Mouse (Mus musculus) heart, embryonic 16.5 days (tissue): ENCODE results near the gene Txnl4b. TPM values are rescaled to one million over a fixed set of nuclear protein-coding genes. Genes with fewer than 3 reads are reported as not detected.

Experiments
- ATAC-seq: fragments of 200-750 bp; cut with Nextera tagmentation; replicated peaks from 2 replicates; pipeline ENCODE4 v1.8.0; 2017; ENCODE audit warnings: moderate number of reproducible peaks; ENCODE audit not compliant: insufficient read depth, low FRiP score; ENCODE audit errors: extremely low read depth
- H3K27ac ChIP-seq: fragments of 300-500 bp; sonication (generic); 2 replicates; pipeline ENCODE4 v1.5.1; 2014; ENCODE audit warnings: mild to moderate bottlenecking, low read length, control low read depth, moderate library complexity
- H3K27me3 ChIP-seq: fragments of 300-500 bp; sonication (generic); 2 replicates; pipeline ENCODE4 v1.6.1; 2014; ENCODE audit warnings: low read length, mixed read lengths; ENCODE audit not compliant: control insufficient read depth, insufficient read depth
- H3K36me3 ChIP-seq: fragments of 300-500 bp; sonication (generic); 2 replicates; pipeline ENCODE4 v1.6.1; 2014; ENCODE audit not compliant: control insufficient read depth, insufficient read depth
- H3K4me1 ChIP-seq: fragments of 300-500 bp; sonication (generic); 2 replicates; pipeline ENCODE4 v1.6.1; 2014; ENCODE audit warnings: low read length, mixed read lengths; ENCODE audit not compliant: control insufficient read depth, insufficient read depth
- H3K4me2 ChIP-seq: fragments of 300-500 bp; sonication (generic); 2 replicates; pipeline ENCODE4 v1.6.1; 2014; ENCODE audit warnings: low read depth, mild to moderate bottlenecking, control low read depth, low read length
- H3K4me3 ChIP-seq: fragments of 300-500 bp; sonication (generic); 2 replicates; pipeline ENCODE4 v1.5.1; 2014; ENCODE audit warnings: mild to moderate bottlenecking, control low read depth, low read length
- H3K9ac ChIP-seq: fragments of 300-500 bp; sonication (generic); 2 replicates; pipeline ENCODE4 v1.6.1; 2014; ENCODE audit warnings: low read length, control low read depth
- H3K9me3 ChIP-seq: fragments of 300-500 bp; sonication (generic); replicated peaks from 2 replicates; pipeline ENCODE4 v1.6.1; 2016; ENCODE audit warnings: low read length; ENCODE audit not compliant: control insufficient read depth
- WGBS: fragments of 180-500 bp; shearing (Covaris S2); extraction: QIAGEN DNeasy Blood & Tissue Kit; methylation state at CpG from one replicate; pipeline ENCODE4 v1.1.7; 2014; 5-methylcytosine and 5-hydroxymethylcytosine counted together
- polyA plus RNA-seq: library from polyadenylated mRNA; unstranded; fragments of >200 nt; fragmentation: Nextera tagmentation; extraction: Ambion mirVana; gene quantifications from 2 replicates; pipeline ENCODE4 v1.2.1, GENCODE M21; 2015

Gene Txnl4b
- polyA plus RNA-seq = 17.4 and 19.0 TPM in 2 replicates

DNA sequence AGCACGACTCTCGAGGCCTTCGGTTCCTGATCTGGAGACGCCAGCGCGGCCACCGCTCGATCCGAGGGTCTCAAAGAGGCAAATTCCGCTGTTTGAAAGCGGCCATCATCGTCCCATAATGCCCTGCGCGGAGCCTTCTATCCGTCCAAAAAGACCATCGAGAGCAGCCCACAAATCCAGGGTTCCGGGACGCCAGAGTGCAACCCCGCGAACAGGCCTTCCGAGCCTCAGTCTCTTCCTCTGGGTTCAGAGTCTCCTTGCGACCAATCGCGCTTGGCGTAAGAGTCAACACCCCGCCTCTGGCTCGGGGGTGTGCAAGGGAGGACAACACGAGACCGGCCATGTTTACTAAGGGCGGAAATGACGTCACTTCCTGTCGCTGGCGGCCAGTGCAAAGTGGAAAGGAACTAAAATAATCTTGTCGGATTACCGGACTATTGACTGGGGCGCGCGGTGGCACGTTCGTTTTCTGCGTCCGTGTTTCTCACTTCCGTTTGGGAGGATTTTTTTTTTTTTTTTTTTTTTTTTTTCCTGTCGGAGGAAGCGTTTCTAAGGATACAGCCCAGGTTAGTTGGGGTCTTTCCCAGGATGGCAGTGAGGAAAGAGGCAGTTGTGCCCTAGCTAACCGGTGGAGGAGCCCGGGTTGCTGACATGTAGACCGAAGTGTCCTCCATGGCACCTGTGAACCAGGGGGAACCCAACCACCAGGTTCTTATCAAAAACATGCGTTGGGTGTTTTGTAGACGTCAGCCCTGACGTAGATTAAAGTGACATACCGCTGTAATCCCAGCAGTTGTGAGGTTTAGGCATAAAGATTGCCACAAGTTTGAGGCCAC, at the start of gene Txnl4b, which contains the start of gene Dhx38:
Gene Txnl4b (plus strand): TSS at position 395 of the 836 bp plus-strand sequence.
Gene Dhx38 (minus strand): TSS at position 364 of the 836 bp plus-strand sequence.
- peak within 1 kb of the TSS; percentile 96 for H3K4me3 ChIP-seq
- peaks cover 23% of the 10 kb centered on the region for H3K36me3 ChIP-seq
- H3K4me2 ChIP-seq = peak within 1 kb of the TSS; percentile 85
- peak within 1 kb of the TSS; percentile 97 for H3K9ac ChIP-seq
- no peaks in the 10 kb centered on the region for H3K27me3 ChIP-seq
- no peaks in the 10 kb centered on the region for H3K9me3 ChIP-seq
- peaks cover 14% of the 10 kb centered on the region for H3K4me1 ChIP-seq
- peak within 1 kb of the TSS; percentile 96 for H3K27ac ChIP-seq
- peak; percentile 99 for ATAC-seq
- WGBS = under 1% methylated on average over 52 of the region's 52 CpGs

DNA sequence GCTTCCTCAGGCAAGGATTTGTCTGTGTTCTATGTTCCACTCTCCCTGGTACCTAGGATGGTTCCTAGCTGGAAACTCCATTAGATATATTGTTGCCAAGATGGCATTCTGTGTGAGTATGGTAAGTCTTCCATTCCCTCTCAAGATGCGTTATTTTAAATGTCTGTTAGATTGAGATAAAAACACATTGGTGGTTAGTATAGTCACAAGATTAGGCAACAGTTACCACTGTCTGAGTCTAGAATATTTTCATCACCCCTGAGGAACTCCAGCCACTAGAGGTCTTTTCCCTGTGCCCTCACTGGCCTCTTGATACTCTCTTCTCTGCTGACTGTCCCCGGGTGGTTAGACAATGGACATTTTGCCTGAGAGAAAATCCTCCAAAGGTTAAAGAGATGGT, 41.7 kb upstream of the Txnl4b start:
- H3K27me3 ChIP-seq = no peaks in the 10 kb centered on the region
- 74% methylated on average over 2 of the region's 2 CpGs for WGBS
- no peaks in the 10 kb centered on the region for H3K9me3 ChIP-seq
- H3K9ac ChIP-seq = no peak overlapping the region
- ATAC-seq = no peak
- H3K4me1 ChIP-seq = no peaks in the 10 kb centered on the region
- H3K27ac ChIP-seq = no peak overlapping the region
- H3K4me3 ChIP-seq = no peak overlapping the region
- no peaks in the 10 kb centered on the region for H3K36me3 ChIP-seq
- no peak overlapping the region for H3K4me2 ChIP-seq

DNA sequence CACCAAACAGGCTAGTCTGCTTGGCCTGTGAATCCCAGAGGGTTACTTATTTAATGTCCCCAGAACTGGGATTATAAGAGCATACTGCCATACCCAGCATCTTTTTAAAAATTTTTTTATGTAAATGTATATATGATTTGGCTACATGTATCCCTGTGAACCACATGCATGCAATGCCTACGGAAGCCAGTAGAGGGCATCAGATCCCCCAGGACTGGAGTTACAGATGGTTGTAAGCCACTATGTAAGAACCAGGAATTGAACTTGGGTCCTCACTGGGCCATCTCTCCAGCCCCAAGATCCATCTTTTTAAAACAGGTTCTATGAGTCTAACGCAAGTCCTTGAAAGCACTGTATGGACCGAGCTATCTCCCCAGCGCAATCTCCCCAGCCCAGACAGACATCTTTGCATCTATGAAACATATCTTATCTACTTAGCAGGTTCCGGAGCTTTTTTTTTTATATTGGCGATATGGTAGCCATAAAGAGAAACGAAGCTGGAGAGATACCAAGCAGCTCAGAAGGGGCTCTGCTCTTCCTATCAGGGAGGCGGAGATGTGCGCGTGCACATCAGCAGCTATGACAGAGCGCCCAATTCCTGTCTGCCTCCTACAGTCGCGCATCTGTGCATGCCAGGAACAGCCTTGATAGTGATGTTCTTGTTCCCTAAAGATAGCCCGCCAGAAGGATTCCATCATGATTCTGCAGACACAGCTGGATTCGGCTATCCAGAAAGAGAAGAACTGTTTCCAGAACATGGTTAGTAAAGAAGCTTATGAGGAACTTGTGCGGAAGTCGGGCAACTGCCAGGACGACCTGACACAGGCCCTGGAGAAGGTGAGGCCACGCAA, 30.3 kb upstream of the Txnl4b start:
- Histone ChIP-seq H3K4me2 (no peak overlapping the region), H3K4me1 (peaks cover 3% of the 10 kb centered on the region), H3K36me3 (no peaks in the 10 kb centered on the region), H3K27me3 (no peaks in the 10 kb centered on the region), H3K4me3 (no peak overlapping the region), H3K9ac (no peak overlapping the region), H3K9me3 (no peaks in the 10 kb centered on the region), H3K27ac (no peak overlapping the region)
- no peak for ATAC-seq
- WGBS = 83% methylated on average over 19 of the region's 19 CpGs

DNA sequence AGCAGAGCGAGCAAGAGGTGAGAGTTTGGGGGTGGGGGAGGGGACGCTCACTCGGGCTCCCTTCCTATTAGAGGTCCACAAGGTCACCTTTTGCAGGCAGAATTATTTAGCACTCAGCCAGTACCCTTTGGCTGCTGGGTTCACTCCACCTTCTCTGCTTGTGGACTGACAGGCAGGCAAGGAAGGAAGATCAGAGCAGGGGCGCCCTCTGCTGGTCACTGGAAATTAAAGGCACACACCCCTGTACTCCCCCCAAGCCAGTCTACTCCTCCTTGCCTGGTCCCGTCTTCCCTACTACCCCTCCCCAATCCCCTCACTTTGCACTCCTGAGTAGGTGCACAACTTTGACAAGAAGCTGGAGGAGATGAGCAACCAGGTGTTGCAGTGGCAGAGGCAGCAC, 29.0 kb upstream of the Txnl4b start:
- Histone ChIP-seq H3K27ac (no peak overlapping the region), H3K4me3 (peak overlapping the region; percentile 26), H3K4me1 (peaks cover 3% of the 10 kb centered on the region), H3K4me2 (peak overlapping the region; percentile 55), H3K27me3 (no peaks in the 10 kb centered on the region), H3K9ac (peak overlapping the region; percentile 10; the same call in 1 of the 2 replicates), H3K36me3 (no peaks in the 10 kb centered on the region), H3K9me3 (no peaks in the 10 kb centered on the region)
- WGBS = 4% methylated on average over 5 of the region's 5 CpGs
- peak; percentile 74 for ATAC-seq

DNA sequence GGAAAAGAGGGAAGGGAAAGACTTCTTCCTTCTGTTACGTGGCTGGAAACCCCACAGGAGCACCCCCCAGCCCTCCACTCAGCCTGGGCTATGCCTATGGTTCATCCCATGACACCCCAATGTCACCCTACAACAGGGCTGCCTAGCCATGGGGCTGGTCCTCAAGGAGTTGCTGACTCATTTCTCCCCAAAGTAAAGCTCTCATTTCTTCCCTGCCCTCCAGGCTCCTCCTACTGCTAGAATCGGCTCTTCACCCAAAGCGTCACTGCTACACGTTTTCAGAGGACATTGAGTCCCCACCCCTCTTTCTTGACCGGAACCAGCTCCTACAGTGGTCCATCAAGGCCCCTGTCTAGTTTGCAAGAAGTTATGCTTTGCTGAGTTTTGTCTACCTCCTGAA, 23.5 kb upstream of the Txnl4b start:
- Histone ChIP-seq H3K9ac (no peak overlapping the region), H3K27me3 (no peaks in the 10 kb centered on the region), H3K27ac (no peak overlapping the region), H3K9me3 (no peaks in the 10 kb centered on the region), H3K36me3 (peaks cover 5% of the 10 kb centered on the region; the same call in 1 of the 2 replicates), H3K4me1 (no peaks in the 10 kb centered on the region), H3K4me3 (no peak overlapping the region), H3K4me2 (no peak overlapping the region)
- ATAC-seq = no peak
- 64% methylated on average over 5 of the region's 5 CpGs for WGBS

DNA sequence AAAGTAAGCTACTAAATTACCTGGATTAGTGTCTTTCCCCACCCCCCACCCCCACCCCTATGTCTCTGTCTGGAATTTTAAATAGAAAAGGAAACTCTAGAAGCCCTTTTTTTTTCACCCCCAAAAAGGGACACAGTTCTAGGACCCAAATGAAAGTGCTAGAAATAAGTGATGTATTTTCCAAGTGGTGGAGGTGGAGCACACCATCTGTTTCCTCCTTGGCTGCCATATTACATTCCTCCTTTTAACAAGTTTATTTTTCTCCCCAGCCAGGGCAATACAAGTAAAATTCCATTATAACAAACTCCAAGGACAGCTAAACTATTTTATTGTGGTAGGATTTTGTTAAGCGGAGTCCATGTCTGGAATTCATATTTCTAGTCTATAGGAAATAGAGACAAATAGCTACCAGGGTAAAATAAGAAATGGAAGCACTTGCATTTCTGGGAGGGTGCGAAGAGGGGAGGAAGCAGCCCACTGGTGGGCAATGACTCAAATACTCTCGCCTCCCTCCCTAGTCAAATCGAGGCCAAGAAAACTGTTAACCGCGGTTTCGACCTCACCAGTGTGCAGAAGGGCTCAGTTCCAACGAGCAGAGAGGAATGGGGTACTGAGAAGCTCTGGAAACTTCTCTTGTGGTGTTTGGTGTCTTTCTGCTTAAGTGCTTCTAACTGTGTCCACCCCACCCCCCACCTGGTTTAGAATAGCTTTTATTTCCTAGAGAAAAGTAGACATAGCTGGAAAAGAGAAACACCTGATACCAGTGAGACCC, 22.8 kb upstream of the Txnl4b start:
- Histone ChIP-seq H3K27ac (no peak overlapping the region), H3K9me3 (no peaks in the 10 kb centered on the region), H3K4me1 (no peaks in the 10 kb centered on the region), H3K4me3 (no peak overlapping the region), H3K4me2 (no peak overlapping the region), H3K36me3 (peaks cover 13% of the 10 kb centered on the region), H3K27me3 (no peaks in the 10 kb centered on the region), H3K9ac (no peak overlapping the region)
- no peak for ATAC-seq
- WGBS = 75% methylated on average over 8 of the region's 8 CpGs

DNA sequence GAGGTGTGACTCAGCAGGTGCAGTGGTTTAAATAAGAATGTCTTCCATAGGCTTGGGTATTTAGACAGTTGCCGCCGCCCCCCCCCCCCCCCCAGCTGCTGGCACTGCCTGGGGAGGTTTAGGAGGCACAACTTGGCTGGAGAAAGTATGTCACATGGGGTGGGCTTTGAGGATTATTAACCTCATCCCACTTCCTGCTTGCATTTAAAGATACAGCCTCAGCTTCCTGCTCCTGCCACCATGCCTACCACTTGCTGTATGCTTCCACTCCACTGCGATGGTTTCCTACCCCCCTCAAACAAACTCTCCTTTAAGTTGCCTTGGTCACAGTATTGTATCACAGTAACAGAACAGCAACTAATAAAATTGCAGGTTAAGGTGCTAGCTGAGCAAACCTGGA, 21.6 kb upstream of the Txnl4b start:
- WGBS = 50% methylated on average over 3 of the region's 3 CpGs
- Histone ChIP-seq H3K4me1 (no peaks in the 10 kb centered on the region), H3K27me3 (no peaks in the 10 kb centered on the region), H3K9me3 (no peaks in the 10 kb centered on the region), H3K27ac (no peak overlapping the region), H3K4me3 (no peak overlapping the region), H3K9ac (no peak overlapping the region), H3K4me2 (no peak overlapping the region), H3K36me3 (peaks cover 24% of the 10 kb centered on the region)
- ATAC-seq = peak; percentile 49

DNA sequence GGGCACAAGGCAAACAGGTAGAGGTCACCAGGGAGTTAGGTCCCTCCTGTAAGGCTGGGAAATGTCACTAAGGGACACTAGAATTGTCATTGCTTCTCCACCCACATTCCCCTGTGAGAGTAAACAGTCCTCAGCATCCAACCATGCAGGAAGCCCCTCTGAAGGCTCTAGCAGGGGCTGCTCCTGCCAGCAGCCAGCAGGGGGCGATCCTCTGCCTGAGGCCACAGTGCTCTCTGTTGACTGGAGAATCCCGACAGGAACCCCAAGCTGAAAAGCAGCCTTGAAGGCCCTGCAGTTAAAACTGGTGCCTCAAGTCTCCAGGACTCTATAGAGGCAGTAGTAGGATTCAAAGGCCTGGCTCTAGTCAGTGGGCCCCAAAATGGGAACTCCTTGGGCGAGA, 14.0 kb upstream of the Txnl4b start:
- Histone ChIP-seq H3K27ac (no peak overlapping the region), H3K4me1 (no peaks in the 10 kb centered on the region), H3K4me2 (no peak overlapping the region), H3K9me3 (no peaks in the 10 kb centered on the region), H3K36me3 (peaks cover 95% of the 10 kb centered on the region), H3K9ac (no peak overlapping the region), H3K27me3 (no peaks in the 10 kb centered on the region), H3K4me3 (no peak overlapping the region)
- no peak for ATAC-seq
- WGBS = 40% methylated on average over 3 of the region's 3 CpGs
